Mouse (Mus musculus) erythroblast, embryonic 14.5 days (primary cell): ENCODE results near the gene Mospd3.

Source experiments
- GATA1 ChIP-seq: IDR thresholded peaks from 2 replicates; pipeline ENCODE4 v1.6.1; 2012; ENCODE audit warnings: low read length, inconsistent platforms, mixed read lengths
- TAL1 ChIP-seq: IDR thresholded peaks from 3 replicates; pipeline ENCODE4 v1.6.1; 2012; ENCODE audit warnings: low read length, inconsistent platforms, mixed read lengths

DNA sequence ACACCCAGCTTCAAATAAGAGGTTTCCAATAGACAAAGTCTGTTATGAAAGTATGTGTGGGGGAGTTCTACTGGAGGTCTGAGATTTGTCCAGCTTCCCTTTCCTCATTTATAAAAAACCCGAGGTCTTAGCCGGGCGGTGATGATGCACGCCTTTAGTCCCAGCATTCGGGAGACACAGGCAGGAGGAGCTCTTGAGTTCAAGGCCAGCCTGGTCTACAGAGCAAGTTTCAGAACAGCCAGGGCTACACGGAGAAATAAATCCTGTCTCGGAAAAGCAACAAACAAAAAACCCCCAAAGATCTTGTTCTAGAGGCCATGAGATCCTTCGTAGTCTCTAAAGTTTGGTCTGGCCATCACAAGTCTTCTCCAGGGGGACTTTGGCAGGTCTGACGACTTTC, 27.1 kb upstream of the Mospd3 start:
- TF ChIP-seq TAL1 (no peak), GATA1 (no peak)
